In genomic region chr9:85581028-85581595, GRCm38 (mm10) we compare ENCODE assay signal across 29 mouse cellular contexts.
DNase-seq lines count a peak whose midpoint lies in the region; ATAC-seq lines count a peak whose summit lies in the region.
"Had no signal": no experiment of that assay in that cellular context is flagged by ENCODE, and none has a peak within 500 bp of the region (broad histone marks: within the 10 kb centered on the region; RNA-seq: fewer than 3 reads in every experiment).

No protein-coding gene starts in this region.

- H3K9me3 ChIP-seq in forebrain, embryonic 16.5 days (ENCODE audit: control insufficient read depth, low read length), result peaks cover 8% of the 10 kb centered on the region
- H3K9me3 ChIP-seq in forebrain, embryonic 12.5 days, result no peaks in the 10 kb centered on the region
- 0 out of 2 replicates have a peak, but pooled peaks cover 2% of the 10 kb centered on the region for H3K9me3 ChIP-seq in heart, embryonic 10.5 days
- no peaks in the 10 kb centered on the region for H3K9me3 ChIP-seq in limb, embryonic 10.5 days (replicated peaks)
- H3K9me3 ChIP-seq in intestine, embryonic 16.5 days (ENCODE audit: control insufficient read depth, low read length), result no peaks in the 10 kb centered on the region
- H3K9me3 ChIP-seq: heart, embryonic 15.5 days; hindbrain, embryonic 12.5 days; intestine, embryonic 15.5 days; limb, embryonic 15.5 days; liver, embryonic 13.5 days; midbrain, embryonic 15.5 days; stomach, embryonic 15.5 days had no signal

- no peak overlapping the region for H3K27ac ChIP-seq in forebrain, embryonic 16.5 days (ENCODE audit: low read length)
- H3K27ac ChIP-seq in forebrain, embryonic 12.5 days, result no peak overlapping the region
- no peak overlapping the region for H3K27ac ChIP-seq in heart, embryonic 10.5 days
- H3K27ac ChIP-seq in limb, embryonic 10.5 days, result no peak overlapping the region
- no peak overlapping the region for H3K27ac ChIP-seq in intestine, embryonic 16.5 days (ENCODE audit: low read length)
- H3K27ac ChIP-seq: heart, embryonic 15.5 days; hindbrain, embryonic 12.5 days; hindbrain, postnatal 0 days; intestine, embryonic 15.5 days; limb, embryonic 15.5 days; liver, embryonic 13.5 days; midbrain, embryonic 15.5 days; stomach, embryonic 15.5 days had no signal

- no peaks in the 10 kb centered on the region for H3K4me1 ChIP-seq in forebrain, embryonic 16.5 days (replicated peaks; ENCODE audit: control insufficient read depth, insufficient read depth, low read length)
- H3K4me1 ChIP-seq in forebrain, embryonic 12.5 days, result no peaks in the 10 kb centered on the region
- H3K4me1 ChIP-seq in heart, embryonic 10.5 days, result no peaks in the 10 kb centered on the region
- no peaks in the 10 kb centered on the region for H3K4me1 ChIP-seq in limb, embryonic 10.5 days
- H3K4me1 ChIP-seq in intestine, embryonic 16.5 days (ENCODE audit: control insufficient read depth, insufficient read depth, low read length), result no peaks in the 10 kb centered on the region
- H3K4me1 ChIP-seq: heart, embryonic 15.5 days; hindbrain, embryonic 12.5 days; intestine, embryonic 15.5 days; liver, embryonic 13.5 days; midbrain, embryonic 15.5 days; stomach, embryonic 15.5 days had no signal

- ATAC-seq in forebrain, embryonic 16.5 days, result peak; percentile 79; the same call in 1 of the 2 replicates
- ATAC-seq in forebrain, embryonic 12.5 days (ENCODE audit: low FRiP score), result no peak
- ATAC-seq in intestine, embryonic 16.5 days, result no peak
- ATAC-seq: hindbrain, postnatal 0 days; intestine, embryonic 15.5 days; midbrain, embryonic 15.5 days had no signal

- H3K27me3 ChIP-seq in forebrain, embryonic 16.5 days (replicated peaks; ENCODE audit: control insufficient read depth, insufficient read depth, low read length), result no peaks in the 10 kb centered on the region
- no peaks in the 10 kb centered on the region for H3K27me3 ChIP-seq in forebrain, embryonic 12.5 days
- no peaks in the 10 kb centered on the region for H3K27me3 ChIP-seq in heart, embryonic 10.5 days (ENCODE audit: insufficient read depth, poor library complexity, severe bottlenecking)
- no peaks in the 10 kb centered on the region for H3K27me3 ChIP-seq in limb, embryonic 10.5 days (ENCODE audit: low read depth, poor library complexity, severe bottlenecking)
- H3K27me3 ChIP-seq in intestine, embryonic 16.5 days (replicated peaks; ENCODE audit: control insufficient read depth, insufficient read depth, low read length), result no peaks in the 10 kb centered on the region
- H3K27me3 ChIP-seq: heart, embryonic 15.5 days; hindbrain, embryonic 12.5 days; intestine, embryonic 15.5 days; limb, embryonic 15.5 days; liver, embryonic 13.5 days; midbrain, embryonic 15.5 days; stomach, embryonic 15.5 days had no signal

- no peak overlapping the region for H3K9ac ChIP-seq in forebrain, embryonic 16.5 days (replicated peaks; ENCODE audit: low read depth, low read length)
- H3K9ac ChIP-seq in forebrain, embryonic 12.5 days, result no peak overlapping the region
- no peak overlapping the region for H3K9ac ChIP-seq in intestine, embryonic 16.5 days (ENCODE audit: low read depth, low read length)
- H3K9ac ChIP-seq: heart, embryonic 15.5 days; hindbrain, embryonic 12.5 days; intestine, embryonic 15.5 days; limb, embryonic 15.5 days; liver, embryonic 13.5 days; midbrain, embryonic 15.5 days; stomach, embryonic 15.5 days had no signal

- DNase-seq in heart, adult 9 months (ENCODE audit: low spot score in 2 of 2), result peak; percentile 16 to 23
- no peak for DNase-seq in heart, embryonic 10.5 days (ENCODE audit: low spot score)
- DNase-seq in 3T3-L1 (ENCODE audit: low read depth, low spot score) (peak; percentile 56), NIH3T3 (ENCODE audit: low read depth) (peak; percentile 16)
- DNase-seq in limb, embryonic 10.5 days (ENCODE audit: low spot score), result no peak
- DNase-seq: adrenal gland, postnatal 25 days; B cell, adult 2 months; cerebellum, adult 11 months; cerebellum, adult 9-10 months; cerebellum, postnatal 36 days; gastrocnemius, postnatal 10 days; heart, adult 11 months; kidney, adult 9 months; kidney, postnatal 10 days; layer of hippocampus, postnatal 36 days; left cerebral cortex, postnatal 4 days; liver, embryonic 13.5 days; lung, adult 18-20 months; lung, postnatal 14 days had no signal

- no peaks in the 10 kb centered on the region for H3K36me3 ChIP-seq in forebrain, embryonic 16.5 days (ENCODE audit: control insufficient read depth, insufficient read depth)
- no peaks in the 10 kb centered on the region for H3K36me3 ChIP-seq in forebrain, embryonic 12.5 days (replicated peaks)
- H3K36me3 ChIP-seq in heart, embryonic 10.5 days, result no peaks in the 10 kb centered on the region
- H3K36me3 ChIP-seq in limb, embryonic 10.5 days, result no peaks in the 10 kb centered on the region
- no peaks in the 10 kb centered on the region for H3K36me3 ChIP-seq in intestine, embryonic 16.5 days (ENCODE audit: control insufficient read depth, insufficient read depth, low read length)
- H3K36me3 ChIP-seq: heart, embryonic 15.5 days; hindbrain, embryonic 12.5 days; intestine, embryonic 15.5 days; limb, embryonic 15.5 days; liver, embryonic 13.5 days; midbrain, embryonic 15.5 days; stomach, embryonic 15.5 days had no signal

- H3K4me3 ChIP-seq in forebrain, embryonic 16.5 days (replicated peaks; ENCODE audit: low read length), result no peak overlapping the region
- no peak overlapping the region for H3K4me3 ChIP-seq in forebrain, embryonic 12.5 days (replicated peaks)
- H3K4me3 ChIP-seq in heart, embryonic 10.5 days, result no peak overlapping the region
- no peak overlapping the region for H3K4me3 ChIP-seq in limb, embryonic 10.5 days
- H3K4me3 ChIP-seq in intestine, embryonic 16.5 days (ENCODE audit: low read length), result no peak overlapping the region
- H3K4me3 ChIP-seq: heart, embryonic 15.5 days; hindbrain, embryonic 12.5 days; intestine, embryonic 15.5 days; limb, embryonic 15.5 days; liver, embryonic 13.5 days; midbrain, embryonic 15.5 days; stomach, embryonic 15.5 days had no signal

- 69% methylated on average over 1 of the region's 1 CpGs for WGBS in forebrain, embryonic 16.5 days
- WGBS in forebrain, embryonic 12.5 days, result 90% methylated on average over 1 of the region's 1 CpGs
- WGBS in heart, embryonic 10.5 days, result 39% methylated on average over 1 of the region's 1 CpGs
- 81% methylated on average over 1 of the region's 1 CpGs for WGBS in limb, embryonic 10.5 days
- WGBS in intestine, embryonic 16.5 days, result 61% methylated on average over 1 of the region's 1 CpGs

- no peak overlapping the region for H3K4me2 ChIP-seq in forebrain, embryonic 16.5 days (ENCODE audit: low read length)
- H3K4me2 ChIP-seq in forebrain, embryonic 12.5 days, result no peak overlapping the region
- H3K4me2 ChIP-seq in intestine, embryonic 16.5 days (ENCODE audit: low read depth, low read length), result no peak overlapping the region
- H3K4me2 ChIP-seq: heart, embryonic 15.5 days; hindbrain, embryonic 12.5 days; intestine, embryonic 15.5 days; limb, embryonic 15.5 days; liver, embryonic 13.5 days; midbrain, embryonic 15.5 days; stomach, embryonic 15.5 days had no signal

Comparison
In these comparisons a context has a peak if more than half of its experiments do, and no peak if none do; other contexts are left out.
1. DNase-seq: peak in heart, adult 9 months (2 of 2), 3T3-L1 (single experiment) and NIH3T3 (single experiment); none in heart, embryonic 10.5 days (single experiment) and limb, embryonic 10.5 days (single experiment).